Mouse (Mus musculus): Measurements from ENCODE around the gene Zdhhc20. TPM values are rescaled to one million over a fixed set of nuclear protein-coding genes. Genes with fewer than 3 reads are reported as not detected.
A peak's percentile ranks its signal among the peaks of the same experiment; 100 is the strongest.
"Not testable (repeated sequence)": the region's sequence is repeated elsewhere in the genome, so short reads cannot be mapped to it uniquely, and the experiment has no call there.

Zdhhc20 gene
- polyA plus RNA-seq, 1 experiment from 2014 or later = 47.3 TPM

DNA sequence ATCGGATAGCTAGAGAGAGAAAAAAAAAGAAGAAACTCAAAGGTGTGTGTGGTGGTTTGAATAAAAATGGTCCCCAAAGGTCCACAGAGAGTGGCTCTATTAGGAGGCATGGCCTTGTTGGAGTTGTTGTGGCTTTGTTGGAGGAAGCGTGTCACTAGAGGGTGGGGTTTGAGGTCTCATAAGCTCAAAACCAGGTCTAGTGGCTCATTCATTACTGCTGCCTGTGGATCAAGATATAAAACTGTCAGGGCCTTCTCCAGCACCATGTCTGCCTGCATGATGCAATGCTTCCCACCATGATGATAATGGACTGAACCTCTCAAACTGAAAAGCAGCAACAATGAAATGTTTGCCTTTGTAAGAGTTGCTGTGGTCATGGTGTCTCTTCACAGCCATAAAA is 31.5 kb downstream of the Zdhhc20 start:
- Histone ChIP-seq H3K9me3 (replicated peaks) (no peaks in the 10 kb centered on the region), H3K27ac (ENCODE audit: poor library complexity, severe bottlenecking) (no peak overlapping the region), H3K36me3 (peaks cover 31% of the 10 kb centered on the region), H3K27me3 (replicated peaks) (no peaks in the 10 kb centered on the region), H3K4me2 (no peak overlapping the region), H3K4me3 (no peak overlapping the region), H3K9ac (no peak overlapping the region), H3K4me1 (replicated peaks) (no peaks in the 10 kb centered on the region)
- no peak for ATAC-seq (ENCODE audit: insufficient number of reproducible peaks, low FRiP score)
- 79% methylated on average over 2 of the region's 2 CpGs for WGBS

DNA sequence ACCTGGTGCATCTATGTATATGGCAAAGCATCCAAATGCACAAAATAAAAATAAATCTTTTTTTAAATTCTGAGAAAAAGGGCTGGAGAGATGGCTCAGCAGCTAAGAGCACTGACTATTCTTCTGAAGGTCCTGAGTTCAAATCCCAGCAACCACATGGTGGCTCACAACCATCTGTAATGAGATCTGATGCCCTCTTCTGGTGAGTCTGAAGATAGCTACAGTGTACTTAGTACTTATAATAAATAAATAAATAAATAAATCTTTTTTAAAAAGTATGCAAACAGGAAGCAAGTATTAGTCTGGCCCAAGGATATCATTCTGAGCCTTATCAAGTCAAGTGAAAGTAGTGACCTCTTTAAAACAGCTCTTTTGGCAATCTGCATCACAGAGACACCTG is 34.0 kb downstream of the Zdhhc20 start:
- not testable (repeated sequence) for H3K4me3 ChIP-seq; H3K9me3 ChIP-seq (replicated peaks); H3K27me3 ChIP-seq (replicated peaks); H3K9ac ChIP-seq; H3K27ac ChIP-seq (ENCODE audit: poor library complexity, severe bottlenecking); H3K4me1 ChIP-seq (replicated peaks); H3K4me2 ChIP-seq; ATAC-seq (ENCODE audit: insufficient number of reproducible peaks, low FRiP score)
- H3K36me3 ChIP-seq = peaks cover 32% of the 10 kb centered on the region

DNA sequence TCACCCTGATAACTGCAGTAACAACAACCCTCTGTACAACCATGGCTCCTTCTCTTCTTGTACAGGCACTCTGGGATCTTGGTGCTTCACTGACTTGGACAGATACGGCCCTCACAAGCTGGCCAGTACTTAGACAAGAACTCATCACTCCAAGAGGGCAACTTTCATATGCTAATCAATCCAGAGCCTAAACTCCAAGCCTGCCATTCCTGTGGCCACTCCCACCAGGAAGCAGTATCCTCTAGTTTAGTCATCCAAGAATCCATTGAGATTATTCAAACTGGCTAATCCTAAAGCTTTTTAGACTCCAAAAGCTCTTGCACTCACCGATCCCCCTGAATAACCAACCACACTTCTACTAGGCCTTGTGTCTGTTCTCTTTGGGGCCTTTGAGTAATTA is 37.1 kb downstream of the Zdhhc20 start:
- no peak overlapping the region for H3K4me3 ChIP-seq
- H3K27me3 ChIP-seq (replicated peaks) = no peaks in the 10 kb centered on the region
- ATAC-seq (ENCODE audit: insufficient number of reproducible peaks, low FRiP score) = no peak
- H3K27ac ChIP-seq (ENCODE audit: poor library complexity, severe bottlenecking) = no peak overlapping the region
- H3K36me3 ChIP-seq = peaks cover 44% of the 10 kb centered on the region
- H3K4me2 ChIP-seq = no peak overlapping the region
- H3K9ac ChIP-seq = no peak overlapping the region
- H3K9me3 ChIP-seq (replicated peaks) = no peaks in the 10 kb centered on the region
- no peaks in the 10 kb centered on the region for H3K4me1 ChIP-seq (replicated peaks)
- whole genome bisulfite sequencing = 75% methylated on average over 2 of the region's 2 CpGs

DNA sequence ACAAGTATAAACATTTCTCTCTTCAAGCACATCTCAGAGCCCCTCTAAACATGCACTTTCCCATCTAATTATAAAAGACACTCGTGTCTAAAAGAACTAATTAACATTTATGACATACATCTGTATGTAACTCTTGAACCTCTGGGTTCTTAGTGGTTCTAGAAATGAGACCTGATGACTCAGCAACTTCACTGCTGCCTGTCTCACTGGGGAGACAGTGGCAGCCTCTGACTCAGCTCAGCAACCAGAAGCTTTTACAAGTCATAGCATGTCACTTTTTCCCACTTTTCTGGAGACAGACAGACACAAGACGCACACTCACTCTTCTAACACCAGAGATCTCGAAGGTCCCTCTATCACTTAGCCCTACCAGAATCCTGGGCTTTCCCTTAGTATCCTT is 39.7 kb downstream of the Zdhhc20 start:
- H3K4me2 ChIP-seq = no peak overlapping the region
- peaks cover 38% of the 10 kb centered on the region for H3K36me3 ChIP-seq
- 82% methylated on average over 3 of the region's 3 CpGs for WGBS
- H3K9ac ChIP-seq = no peak overlapping the region
- no peaks in the 10 kb centered on the region for H3K9me3 ChIP-seq (replicated peaks)
- ATAC-seq (ENCODE audit: insufficient number of reproducible peaks, low FRiP score) = no peak
- H3K4me3 ChIP-seq = no peak overlapping the region
- no peaks in the 10 kb centered on the region for H3K4me1 ChIP-seq (replicated peaks)
- H3K27me3 ChIP-seq (replicated peaks) = no peaks in the 10 kb centered on the region
- H3K27ac ChIP-seq (ENCODE audit: poor library complexity, severe bottlenecking) = no peak overlapping the region

DNA sequence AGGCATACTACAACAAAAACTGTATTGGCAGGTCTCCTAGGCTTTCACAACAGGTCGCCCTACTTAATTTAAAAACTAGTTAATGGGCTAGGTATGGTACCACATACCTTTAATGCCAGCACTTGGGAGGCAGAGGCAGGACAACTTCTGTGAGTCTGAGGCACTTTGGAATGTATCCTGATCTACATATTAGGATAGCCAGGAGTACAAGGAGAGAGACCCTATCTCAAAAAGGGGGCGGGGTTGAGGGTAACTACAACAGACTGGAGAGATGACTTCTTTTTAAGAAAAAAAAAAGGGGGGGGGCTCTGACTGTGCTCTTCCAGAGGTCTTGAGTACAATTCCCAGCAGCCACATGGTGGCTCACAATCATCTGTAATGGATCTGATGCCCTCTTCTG is 41.4 kb downstream of the Zdhhc20 start:
- no peaks in the 10 kb centered on the region for H3K9me3 ChIP-seq (replicated peaks)
- H3K36me3 ChIP-seq = peaks cover 52% of the 10 kb centered on the region
- no peaks in the 10 kb centered on the region for H3K4me1 ChIP-seq (replicated peaks)
- no peak overlapping the region for H3K4me2 ChIP-seq
- WGBS = 94% methylated on average over 2 of the region's 2 CpGs
- no peaks in the 10 kb centered on the region for H3K27me3 ChIP-seq (replicated peaks)
- no peak overlapping the region for H3K27ac ChIP-seq (ENCODE audit: poor library complexity, severe bottlenecking)
- H3K9ac ChIP-seq = no peak overlapping the region
- ATAC-seq (ENCODE audit: insufficient number of reproducible peaks, low FRiP score) = no peak
- no peak overlapping the region for H3K4me3 ChIP-seq

DNA sequence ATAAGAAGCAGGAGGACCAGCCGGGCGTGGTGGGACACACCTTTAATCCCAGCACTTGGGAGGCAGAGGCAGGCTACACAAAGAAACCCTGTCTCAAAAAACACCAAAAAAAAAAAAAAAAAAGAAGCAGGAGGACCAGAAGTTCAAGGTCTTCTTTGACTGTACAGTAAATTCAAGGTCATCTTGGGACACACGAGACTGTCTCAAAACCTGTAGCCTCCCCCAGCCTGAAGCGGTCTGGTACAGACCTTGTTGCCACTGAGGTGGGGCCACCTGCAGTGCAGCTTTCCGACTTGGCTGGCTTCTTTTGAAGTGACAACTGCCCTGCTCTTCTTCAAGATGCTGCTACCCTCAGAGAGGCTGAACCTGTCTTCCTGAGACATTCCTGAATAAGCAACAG is 42.0 kb downstream of the Zdhhc20 start:
- not testable (repeated sequence) for H3K27me3 ChIP-seq (replicated peaks); H3K4me2 ChIP-seq; ATAC-seq (ENCODE audit: insufficient number of reproducible peaks, low FRiP score); H3K4me3 ChIP-seq; H3K9ac ChIP-seq; H3K4me1 ChIP-seq (replicated peaks); H3K9me3 ChIP-seq (replicated peaks); H3K27ac ChIP-seq (ENCODE audit: poor library complexity, severe bottlenecking)
- H3K36me3 ChIP-seq = peaks cover 52% of the 10 kb centered on the region
- 78% methylated on average over 5 of the region's 5 CpGs for WGBS

DNA sequence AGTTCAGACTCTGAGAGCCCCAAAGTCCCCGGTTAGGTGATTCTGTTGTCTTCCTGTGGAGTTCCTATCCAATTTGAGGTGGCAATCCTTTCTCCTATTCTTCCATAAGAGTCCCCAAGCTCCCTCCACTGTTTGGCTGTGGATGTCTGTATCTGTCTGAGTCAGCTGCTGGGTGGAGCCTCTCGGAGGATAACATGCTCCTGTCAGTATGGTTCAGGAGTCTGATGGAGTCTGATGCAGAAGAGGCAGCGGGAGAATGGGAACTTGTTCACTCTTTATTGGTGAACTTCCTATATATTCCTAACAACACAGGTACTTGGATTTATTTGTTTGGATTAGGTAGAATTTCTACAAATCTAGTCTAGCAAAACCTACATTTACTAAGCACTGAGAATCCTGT is 45.5 kb downstream of the Zdhhc20 start:
- Histone ChIP-seq H3K4me3 (no peak overlapping the region), H3K4me2 (no peak overlapping the region), H3K9ac (no peak overlapping the region), H3K4me1 (replicated peaks) (no peaks in the 10 kb centered on the region), H3K27ac (ENCODE audit: poor library complexity, severe bottlenecking) (no peak overlapping the region), H3K9me3 (replicated peaks) (no peaks in the 10 kb centered on the region), H3K27me3 (replicated peaks) (no peaks in the 10 kb centered on the region), H3K36me3 (peaks cover 52% of the 10 kb centered on the region)
- WGBS = 78% methylated on average over 3 of the region's 3 CpGs
- ATAC-seq (ENCODE audit: insufficient number of reproducible peaks, low FRiP score) = no peak

DNA sequence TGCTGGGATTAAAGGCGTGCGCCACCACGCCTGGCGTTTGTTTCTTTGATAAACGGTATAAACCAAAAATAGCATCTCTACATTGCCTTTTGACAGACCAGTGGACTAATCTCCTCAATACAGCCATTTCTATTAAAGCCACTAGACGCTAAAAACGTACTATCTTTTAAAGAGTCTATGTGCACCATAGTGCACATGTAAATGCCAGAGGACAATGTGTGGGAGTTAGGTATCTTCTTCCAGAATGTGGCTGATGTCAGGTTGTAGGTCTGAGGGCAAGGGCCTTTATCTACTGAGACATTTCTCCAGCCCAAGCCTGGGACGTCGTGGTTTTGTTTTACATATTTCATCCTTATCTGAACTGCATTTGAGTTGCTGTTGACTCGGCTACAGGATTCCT is 54.9 kb downstream of the Zdhhc20 start:
- H3K27me3 ChIP-seq (replicated peaks) = no peaks in the 10 kb centered on the region
- H3K4me3 ChIP-seq = no peak overlapping the region
- no peaks in the 10 kb centered on the region for H3K4me1 ChIP-seq (replicated peaks)
- no peak overlapping the region for H3K9ac ChIP-seq
- no peaks in the 10 kb centered on the region for H3K9me3 ChIP-seq (replicated peaks)
- WGBS = 75% methylated on average over 10 of the region's 10 CpGs
- H3K36me3 ChIP-seq = peaks cover 46% of the 10 kb centered on the region
- H3K27ac ChIP-seq (ENCODE audit: poor library complexity, severe bottlenecking) = no peak overlapping the region
- ATAC-seq (ENCODE audit: insufficient number of reproducible peaks, low FRiP score) = no peak
- H3K4me2 ChIP-seq = no peak overlapping the region

DNA sequence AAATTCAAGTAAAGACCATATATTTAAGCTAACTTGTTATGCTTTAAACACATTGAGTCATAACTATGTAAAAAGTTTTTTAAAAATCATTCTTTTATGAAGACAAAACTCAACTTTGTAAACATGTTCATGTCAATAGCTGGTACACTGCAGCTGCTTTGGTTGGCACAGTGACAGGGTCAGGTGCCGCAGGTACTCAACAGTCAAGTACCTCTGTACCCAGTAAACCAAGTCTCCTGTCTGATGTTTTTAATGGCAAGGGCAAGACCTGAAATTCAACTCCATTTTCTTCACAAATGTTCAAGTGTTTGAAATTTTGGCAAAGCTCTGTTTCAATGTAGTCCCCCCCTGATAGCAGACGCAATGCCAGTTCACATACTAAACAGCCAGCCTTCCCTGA is 56.5 kb downstream of the Zdhhc20 start:
- Histone ChIP-seq H3K9me3 (replicated peaks) (no peaks in the 10 kb centered on the region), H3K9ac (no peak overlapping the region), H3K27me3 (replicated peaks) (no peaks in the 10 kb centered on the region), H3K4me3 (no peak overlapping the region), H3K27ac (ENCODE audit: poor library complexity, severe bottlenecking) (no peak overlapping the region), H3K4me1 (replicated peaks) (no peaks in the 10 kb centered on the region), H3K4me2 (no peak overlapping the region), H3K36me3 (peaks cover 36% of the 10 kb centered on the region)
- WGBS = 90% methylated on average over 2 of the region's 2 CpGs
- no peak for ATAC-seq (ENCODE audit: insufficient number of reproducible peaks, low FRiP score)

DNA sequence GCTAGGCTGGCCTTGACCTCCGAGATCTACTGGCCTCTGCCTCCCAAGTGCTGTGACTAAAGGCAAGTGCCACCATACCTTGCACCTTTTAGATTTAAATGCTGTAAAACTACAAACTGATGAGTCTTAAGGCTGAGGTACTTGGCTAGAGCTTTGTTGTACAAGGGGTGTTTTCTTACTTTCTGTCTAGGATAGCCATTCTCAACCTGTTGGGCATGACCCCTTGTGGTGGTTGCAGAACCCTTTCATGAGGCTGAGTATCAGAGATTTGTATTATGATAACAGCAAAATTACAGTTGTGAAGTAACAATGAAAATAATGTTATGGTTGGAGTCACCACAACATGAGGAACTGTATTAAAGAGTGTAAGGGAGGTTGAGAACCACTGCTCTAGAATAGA is 62.8 kb downstream of the Zdhhc20 start:
- H3K27ac ChIP-seq (ENCODE audit: poor library complexity, severe bottlenecking) = no peak overlapping the region
- 74% methylated on average over 1 of the region's 1 CpGs for WGBS
- H3K9me3 ChIP-seq (replicated peaks) = no peaks in the 10 kb centered on the region
- ATAC-seq (ENCODE audit: insufficient number of reproducible peaks, low FRiP score) = no peak
- peak overlapping the region; percentile 73 for H3K4me2 ChIP-seq
- H3K9ac ChIP-seq = peak overlapping the region; percentile 80
- peak overlapping the region; percentile 65 for H3K4me3 ChIP-seq
- no peaks in the 10 kb centered on the region for H3K27me3 ChIP-seq (replicated peaks)
- peaks cover 17% of the 10 kb centered on the region for H3K4me1 ChIP-seq (replicated peaks)
- peaks cover 4% of the 10 kb centered on the region for H3K36me3 ChIP-seq

DNA sequence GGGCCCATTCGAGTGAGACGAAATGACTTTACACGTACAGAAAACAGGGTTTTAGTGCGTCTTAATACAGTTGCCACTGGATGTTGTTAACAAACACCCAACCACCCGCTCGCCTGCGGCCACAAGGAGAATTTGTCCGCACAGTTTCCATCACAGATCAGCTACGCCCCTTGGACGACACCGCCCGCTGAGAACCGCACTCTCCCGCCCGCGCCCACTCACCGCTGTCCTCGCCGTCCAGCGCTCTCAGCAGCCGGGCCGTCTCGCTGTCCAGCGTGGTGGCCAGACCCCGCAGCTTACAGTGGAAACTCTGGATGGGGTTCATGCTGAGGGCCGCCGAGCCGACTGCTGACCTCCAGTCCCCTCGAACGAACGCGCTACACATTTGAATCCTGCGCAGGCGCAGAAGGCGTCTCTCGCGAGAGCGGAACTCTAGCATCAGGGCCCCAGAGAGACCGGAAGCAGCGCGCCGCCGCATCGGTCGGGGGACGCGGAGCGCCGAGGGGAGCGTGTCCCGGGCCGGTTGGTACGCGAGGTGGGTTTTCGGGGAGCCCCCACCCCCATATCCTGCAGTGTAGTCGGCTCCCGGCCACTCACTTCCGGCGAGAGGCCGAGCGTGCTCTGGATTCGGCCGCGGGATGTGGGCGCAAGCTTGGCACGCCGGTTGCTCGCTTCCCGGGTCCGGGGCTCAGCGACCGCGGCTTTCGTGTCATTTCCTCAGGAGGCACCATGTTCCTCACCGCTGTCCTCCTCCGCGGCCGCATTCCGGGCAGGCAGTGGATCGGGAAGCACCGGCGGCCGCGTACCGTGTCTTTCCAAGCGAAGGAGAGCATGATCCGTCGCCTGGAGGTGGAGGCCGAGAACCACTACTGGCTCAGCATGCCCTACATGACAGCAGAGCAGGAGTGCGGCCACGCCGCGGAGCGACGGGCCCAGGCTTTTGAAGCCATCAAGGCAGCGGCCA is 64.0 kb downstream of the Zdhhc20 start, which contains the start of the genes Ska3 and Mrpl57:
TSS of gene Ska3 (minus strand) at position 398 of the 964 bp plus-strand sequence.
TSS of gene Mrpl57 (plus strand) at position 447 of the 964 bp plus-strand sequence.
- Histone ChIP-seq H3K27ac (ENCODE audit: poor library complexity, severe bottlenecking) (peak within 1 kb of the TSS; percentile 79), H3K27me3 (replicated peaks) (no peaks in the 10 kb centered on the region), H3K9ac (peak within 1 kb of the TSS; percentile 80), H3K4me3 (peak within 1 kb of the TSS; percentile 65), H3K4me2 (peak within 1 kb of the TSS; percentile 73), H3K36me3 (peaks cover 14% of the 10 kb centered on the region), H3K4me1 (replicated peaks) (peaks cover 17% of the 10 kb centered on the region), H3K9me3 (replicated peaks) (no peaks in the 10 kb centered on the region)
- WGBS = under 1% methylated on average over 96 of the region's 96 CpGs
- ATAC-seq (ENCODE audit: insufficient number of reproducible peaks, low FRiP score) = peak; percentile 95
